Mouse (Mus musculus): Measurements from ENCODE around the gene Dapk2. TPM values are rescaled to one million over a fixed set of nuclear protein-coding genes. Genes with fewer than 3 reads are reported as not detected.

Dapk2 gene
- total RNA-seq, 2 experiments from 2014 or later: 10.2 to 12.3 TPM

DNA sequence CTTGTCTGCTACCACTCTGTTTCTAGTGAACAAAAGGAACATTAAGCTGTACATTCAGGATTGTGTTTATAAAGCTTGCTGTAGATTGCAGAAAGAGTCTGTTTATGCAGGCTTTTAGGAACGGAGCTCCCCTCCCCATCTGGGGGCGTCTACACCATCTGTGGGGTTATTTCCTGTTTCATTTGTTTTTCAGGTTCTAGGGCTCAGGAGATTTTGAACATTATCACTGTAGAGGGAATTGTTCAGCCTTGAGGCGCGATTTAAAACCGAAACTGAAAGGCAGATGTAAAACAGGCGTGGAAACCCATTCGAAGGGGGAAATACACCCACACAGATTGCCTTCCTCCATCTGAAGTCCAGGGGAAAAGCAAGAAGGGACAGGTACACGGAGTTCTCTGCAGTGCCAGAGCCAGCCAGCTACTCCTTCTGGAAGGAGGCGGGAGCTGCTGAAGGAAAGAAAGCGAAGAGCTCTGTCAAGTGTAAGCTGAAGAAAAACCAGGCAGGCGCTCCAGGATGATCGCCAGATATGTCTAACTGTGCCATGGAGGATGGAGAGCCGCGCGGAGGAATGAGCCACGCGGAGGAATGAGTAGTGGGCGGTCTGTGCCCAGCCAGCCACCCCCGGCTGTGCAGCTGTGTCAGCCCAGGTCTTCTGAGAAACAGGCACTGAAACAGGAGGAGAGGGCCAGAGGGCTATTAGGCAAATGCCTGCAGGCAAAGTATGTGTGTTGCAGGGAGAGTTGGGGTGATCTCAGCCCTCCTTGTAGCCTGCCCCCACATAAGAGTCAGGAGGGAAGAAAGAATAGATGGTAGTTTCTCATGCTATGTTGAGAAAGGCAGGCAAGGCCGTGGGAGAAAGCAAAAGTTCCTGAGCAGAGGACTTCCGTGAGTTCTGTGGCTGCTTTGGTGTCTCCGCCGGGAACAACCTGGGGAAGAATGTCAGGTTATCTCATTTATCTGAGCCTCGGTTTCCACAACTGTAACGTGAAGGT, 147.4 kb downstream of the Dapk2 start:
- no peak for DNase-seq (ENCODE audit: low spot score in 2 of 2)

DNA sequence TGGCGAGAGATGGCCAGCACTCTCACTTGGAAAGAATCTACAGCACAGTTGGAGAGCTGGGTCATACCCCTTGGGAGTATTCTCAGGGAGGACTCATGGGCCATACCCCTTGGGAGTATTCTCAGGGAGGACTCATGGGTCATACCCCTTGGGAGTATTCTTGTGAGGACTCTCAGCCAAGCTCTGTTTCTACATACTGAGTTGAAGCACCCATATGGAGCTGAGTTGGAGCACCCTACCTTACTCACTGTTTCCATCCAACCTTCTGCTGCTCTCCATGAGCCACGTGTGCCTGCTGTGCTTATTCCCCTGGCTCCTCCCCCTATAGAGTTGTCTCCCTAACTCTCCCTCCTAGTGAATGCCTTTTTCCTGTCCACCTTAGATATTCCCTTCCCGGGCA, 148.4 kb downstream of the Dapk2 start:
- no peak for DNase-seq (ENCODE audit: low spot score in 2 of 2)

DNA sequence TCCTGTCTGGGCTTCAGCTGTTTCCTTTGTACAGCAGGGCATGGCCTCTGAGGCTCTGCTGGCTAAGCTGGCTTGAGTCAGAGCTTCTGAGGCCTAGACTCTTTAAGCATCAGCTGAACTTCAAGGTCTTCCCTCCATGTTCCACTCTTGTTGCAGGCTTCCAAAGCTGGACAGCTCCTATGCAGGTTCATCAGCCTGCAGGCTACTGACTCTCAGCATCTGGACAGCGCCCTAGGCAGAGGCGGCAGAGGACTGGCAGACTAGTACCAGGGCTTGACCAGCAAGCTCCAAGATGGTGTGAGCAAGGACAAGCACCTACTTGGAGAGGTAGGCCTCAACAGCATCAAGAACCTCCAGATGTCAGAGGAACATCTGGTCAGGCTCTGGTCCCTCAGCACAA, 149.3 kb downstream of the Dapk2 start:
- DNase-seq (ENCODE audit: low spot score in 2 of 2): peak; percentile 23 to 46

DNA sequence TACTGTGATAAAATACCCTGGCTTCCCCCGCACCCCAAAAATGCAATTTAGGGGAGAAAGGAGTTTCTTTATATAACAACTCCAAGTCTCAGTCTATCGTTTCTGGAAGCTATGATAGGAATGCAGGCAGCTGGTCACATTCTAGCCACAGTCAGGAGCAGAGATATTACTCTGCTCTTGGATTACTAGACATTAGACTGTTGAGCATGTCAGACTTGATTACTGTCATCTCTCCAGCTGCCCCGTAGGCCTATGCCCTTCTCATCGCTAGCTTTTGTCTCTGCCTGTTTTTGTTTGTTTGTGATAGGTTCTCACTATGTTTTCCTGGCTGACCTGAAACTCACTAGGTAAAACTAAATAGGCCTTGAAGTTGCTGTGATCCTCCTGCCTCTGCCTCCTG, 150.7 kb downstream of the Dapk2 start:
- no peak for DNase-seq (ENCODE audit: low spot score in 2 of 2)

DNA sequence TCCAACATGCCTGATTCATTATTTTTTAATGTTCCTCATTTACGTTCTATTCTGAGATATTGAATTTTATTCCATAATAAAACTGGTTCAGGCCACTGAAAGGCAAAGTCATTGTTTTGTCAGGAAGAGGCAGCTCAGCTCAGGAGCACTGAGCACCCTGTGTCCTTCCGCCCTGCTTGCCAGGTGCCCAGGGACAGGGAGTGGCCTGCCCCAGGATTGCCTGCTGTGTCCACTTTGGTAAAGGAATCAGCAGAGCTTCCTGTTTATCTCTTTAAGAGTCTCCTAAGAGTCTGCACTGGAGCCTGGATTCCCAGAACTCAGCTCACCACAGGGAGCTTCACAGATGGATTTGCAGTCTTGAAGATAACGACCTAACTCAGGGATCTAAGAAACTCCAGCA, 153.4 kb downstream of the Dapk2 start:
- no peak for DNase-seq (ENCODE audit: low spot score in 2 of 2)

DNA sequence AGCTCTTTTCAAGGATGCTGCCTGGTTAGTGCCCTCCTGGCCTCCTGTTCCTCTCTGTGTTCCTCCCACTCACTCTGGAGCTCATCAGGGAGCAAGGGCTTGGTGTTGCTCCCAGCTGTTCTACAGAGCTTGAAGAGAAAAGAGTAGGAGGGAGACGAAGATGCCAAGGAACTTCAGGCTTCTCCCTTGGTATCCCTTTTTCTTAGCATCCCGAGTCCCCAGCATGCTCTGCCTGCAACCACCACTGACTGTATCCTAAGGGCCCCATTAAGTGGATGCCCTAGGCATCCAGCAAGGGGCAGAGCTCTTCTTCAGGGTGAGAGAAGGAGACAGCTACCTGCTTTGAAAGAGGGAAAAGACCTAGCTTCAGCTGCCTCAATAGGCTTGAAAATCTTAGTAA, 158.6 kb downstream of the Dapk2 start:
- no peak for DNase-seq (ENCODE audit: low spot score in 2 of 2)

Other genes with a start within 250 kb of the Dapk2 start
- 10 to 100 TPM; 23.9 to 24.4 TPM for gene Trip4, start 249.4 kb upstream of the Dapk2 start, total RNA-seq (2021)
- gene Csnk1g1, start 249.3 kb upstream of the Dapk2 start, total RNA-seq (2021): 10 to 100 TPM; 15.3 to 16.5 TPM
- gene Ppib, start 98.0 kb upstream of the Dapk2 start, total RNA-seq (2021): 100 to 1,000 TPM; 355 to 362 TPM
- gene Snx22, start 88.5 kb upstream of the Dapk2 start, total RNA-seq (2021): under 1 TPM; 0.52 to 0.83 TPM
- gene Snx1, start 31.6 kb upstream of the Dapk2 start, total RNA-seq (2021): 10 to 100 TPM; 71.9 to 77.6 TPM
- 10 to 100 TPM; 50.4 to 57.5 TPM for gene Ciao2a, start 31.6 kb upstream of the Dapk2 start, total RNA-seq (2021)
- 10 to 100 TPM; 35.7 to 38.7 TPM for gene Herc1, start 192.2 kb downstream of the Dapk2 start, total RNA-seq (2021)

Measured in gastrocnemius, postnatal 4 days (tissue).